Mouse (Mus musculus) inflammation-experienced regulatory T-cells (primary cell): ENCODE results near the gene Zcchc24. TPM values are rescaled to one million over a fixed set of nuclear protein-coding genes. Genes with fewer than 3 reads are reported as not detected.

Source experiments
- polyA plus RNA-seq, 2 experiments: library from polyadenylated mRNA; unstranded; fragments of 100-300 nt; shearing (Covaris generic); gene quantifications; one replicate each; pipeline ENCODE4 v1.2.1; 2017

The Zcchc24 gene
- polyA plus RNA-seq = 1 to 10 TPM; 1.9 to 4.8 TPM

GRCm38 (mm10) chr14:25768915-25769625 lies at the start of gene Zcchc24:
Gene Zcchc24 (minus strand): TSS chr14:25769039.

GRCm38 (mm10) chr14:25693888-25694568 lies 74.8 kb downstream of the Zcchc24 start, which contains the start of gene Ppif:
Gene Ppif (plus strand): TSS chr14:25694154.

Other genes with a start within 250 kb of the Zcchc24 start
- 10 to 100 TPM; 45.2 to 49.7 TPM for gene Ppif, start 74.9 kb downstream of the Zcchc24 start, polyA plus RNA-seq
- gene Anxa11, start 73.1 kb upstream of the Zcchc24 start, polyA plus RNA-seq = 10 to 100 TPM; 51.0 to 61.3 TPM
- gene Plac9a, start 134.1 kb upstream of the Zcchc24 start, polyA plus RNA-seq = under 1 TPM in 1 of 2 experiments, not detected in 1; 0.12 TPM
- gene Tmem254a, start 158.6 kb upstream of the Zcchc24 start, polyA plus RNA-seq = 1 to 10 TPM; 2.8 to 10.0 TPM
- gene Cphx1, start 169.3 kb upstream of the Zcchc24 start, polyA plus RNA-seq = under 1 TPM in 1 of 2 experiments, not detected in 1; 0.69 TPM
- under 1 TPM; 0.07 to 0.50 TPM for gene Duxbl1, start 209.5 kb upstream of the Zcchc24 start, polyA plus RNA-seq